Mouse (Mus musculus) CH12.LX (cell line): ENCODE results near the gene Zfp82.

Source experiments
- CTCF ChIP-seq, 2 experiments: IDR thresholded peaks in 1 of 2; conservative IDR thresholded peaks in 1 of 2; 2 replicates each; pipeline ENCODE4 v1.5.1; 2011 to 2012; ENCODE audit warnings: low read depth in 2 of 2, low read length in 2 of 2, improper control_type of control experiment in 1 of 2, inconsistent platforms in 1 of 2, mild to moderate bottlenecking in 1 of 2, moderate library complexity in 1 of 2
- EP300 ChIP-seq: IDR thresholded peaks from 2 replicates; pipeline ENCODE4 v1.6.1; 2011; ENCODE audit warnings: low read length, improper control_type of control experiment
- GABPA ChIP-seq: IDR thresholded peaks from 2 replicates; pipeline ENCODE4 v1.6.1; 2012; ENCODE audit warnings: low read depth, low read length, improper control_type of control experiment, inconsistent platforms; ENCODE audit not compliant: insufficient replicate concordance
- IRF4 ChIP-seq: IDR thresholded peaks from 2 replicates; pipeline ENCODE4 v1.6.1; 2014; ENCODE audit warnings: low read depth, mild to moderate bottlenecking, inconsistent platforms, low read length, improper control_type of control experiment
- MAFK ChIP-seq: IDR thresholded peaks from 2 replicates; pipeline ENCODE4 v1.6.1; 2011; ENCODE audit warnings: low read length, improper control_type of control experiment; ENCODE audit not compliant: insufficient replicate concordance
- MAZ ChIP-seq: IDR thresholded peaks from 2 replicates; pipeline ENCODE4 v1.6.1; 2012; ENCODE audit warnings: low read depth, mild to moderate bottlenecking, inconsistent platforms, low read length, improper control_type of control experiment, moderate library complexity
- MXI1 ChIP-seq: IDR thresholded peaks from 2 replicates; pipeline ENCODE4 v1.6.1; 2011; ENCODE audit warnings: mild to moderate bottlenecking, low read depth, low read length, improper control_type of control experiment
- POLR2A ChIP-seq: IDR thresholded peaks from 2 replicates; pipeline ENCODE4 v1.6.1; 2011; ENCODE audit warnings: low read depth, mild to moderate bottlenecking, improper control_type of control experiment, low read length
- TBP ChIP-seq: conservative IDR thresholded peaks from 2 replicates; pipeline ENCODE4 v1.6.1; 2011; ENCODE audit warnings: low read depth, low read length, improper control_type of control experiment
- UBTF ChIP-seq: IDR thresholded peaks from 2 replicates; pipeline ENCODE4 v1.6.1; 2012; ENCODE audit warnings: low read depth, mild to moderate bottlenecking, inconsistent platforms, low read length, improper control_type of control experiment, moderate library complexity
- USF2 ChIP-seq: conservative IDR thresholded peaks from 2 replicates; pipeline ENCODE4 v1.6.1; 2011; ENCODE audit warnings: low read depth, low read length, improper control_type of control experiment
- ZC3H11A ChIP-seq: IDR thresholded peaks from 2 replicates; pipeline ENCODE4 v1.6.1; 2012; ENCODE audit warnings: low read depth, mild to moderate bottlenecking, inconsistent platforms, low read length, improper control_type of control experiment

GRCm38 (mm10) chr7:30121308-30122187, 48.8 kb upstream of the Zfp82 start, which contains the start of gene Zfp382:
- peak; percentile 11; the same call in 1 of the 2 replicates for TF ChIP-seq IRF4
- TF ChIP-seq USF2: no peak
- peak; percentile 94 for TF ChIP-seq POLR2A
- no peak for TF ChIP-seq CTCF (conservative IDR thresholded peaks at IDR 0.05 in 1 of 2, IDR thresholded peaks at IDR 0.05 in 1 of 2; ENCODE audit: low read depth in 2 of 2, low read length in 2 of 2)
- no peak for TF ChIP-seq GABPA
- TF ChIP-seq TBP: 0 out of 2 replicates have a peak, but pooled peaks have one; percentile 17
- TF ChIP-seq EP300: no peak
- TF ChIP-seq MAZ: no peak
- TF ChIP-seq UBTF: no peak
- no peak; the same call in 1 of the 2 replicates for TF ChIP-seq MXI1
- TF ChIP-seq ZC3H11A: no peak
- TF ChIP-seq MAFK: no peak
